Mouse (Mus musculus) lung, adult 2 months (tissue): ENCODE data around the gene Bmp7.

Experiments used
- CTCF ChIP-seq: fragments of 200-500 bp; IDR thresholded peaks from 2 replicates; pipeline ENCODE4 v1.5.1; 2011; ENCODE audit warnings: mild to moderate bottlenecking, low read length, control low read depth; ENCODE audit not compliant: insufficient read depth
- POLR2A ChIP-seq: fragments of 200-500 bp; IDR thresholded peaks from 2 replicates; pipeline ENCODE4 v1.6.1; 2011; ENCODE audit warnings: low read depth, mild to moderate bottlenecking, control low read depth, low read length, borderline replicate concordance; ENCODE audit errors: extremely low read depth

DNA sequence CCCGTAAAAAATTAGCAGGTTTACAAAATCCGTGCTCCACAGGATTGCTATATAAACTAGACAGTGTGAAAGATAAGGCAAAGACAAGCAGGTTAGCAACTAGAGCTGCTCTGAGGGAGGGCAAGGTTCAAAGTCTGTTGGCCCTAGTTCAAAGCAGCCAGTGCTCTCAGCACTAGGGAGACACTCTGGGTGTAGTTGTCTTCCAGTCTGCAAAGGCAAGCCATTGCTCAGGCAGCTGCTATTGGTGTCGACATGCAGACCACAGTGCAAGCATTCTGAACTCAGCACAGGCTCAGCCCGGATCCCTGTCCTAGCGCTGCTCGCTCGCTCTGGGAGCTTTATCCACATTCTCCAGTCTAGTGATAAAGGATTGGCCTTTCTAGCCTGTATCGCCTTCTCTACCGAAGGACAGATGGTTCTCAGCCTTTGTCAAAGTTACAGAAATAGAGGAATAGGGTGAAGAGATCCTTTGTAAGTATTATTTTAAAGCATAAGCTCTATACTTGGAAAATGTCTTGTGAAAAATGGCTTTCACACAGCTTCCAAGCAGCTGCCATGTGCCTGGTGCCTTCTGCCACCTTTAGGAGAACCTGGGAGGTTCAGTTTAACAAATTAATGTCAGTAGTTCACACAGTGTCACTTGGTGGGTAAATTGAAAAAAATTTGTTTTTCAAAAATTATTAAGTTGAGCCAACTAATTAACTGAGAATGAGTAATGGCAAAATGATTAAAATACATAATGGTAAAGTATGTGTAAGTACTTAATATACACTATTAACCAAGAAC lies 42.8 kb upstream of the Bmp7 start:
- TF ChIP-seq POLR2A = no peak
- no peak for TF ChIP-seq CTCF
